20 mouse cellular contexts compared by ENCODE assay signal in the genomic region with DNA sequence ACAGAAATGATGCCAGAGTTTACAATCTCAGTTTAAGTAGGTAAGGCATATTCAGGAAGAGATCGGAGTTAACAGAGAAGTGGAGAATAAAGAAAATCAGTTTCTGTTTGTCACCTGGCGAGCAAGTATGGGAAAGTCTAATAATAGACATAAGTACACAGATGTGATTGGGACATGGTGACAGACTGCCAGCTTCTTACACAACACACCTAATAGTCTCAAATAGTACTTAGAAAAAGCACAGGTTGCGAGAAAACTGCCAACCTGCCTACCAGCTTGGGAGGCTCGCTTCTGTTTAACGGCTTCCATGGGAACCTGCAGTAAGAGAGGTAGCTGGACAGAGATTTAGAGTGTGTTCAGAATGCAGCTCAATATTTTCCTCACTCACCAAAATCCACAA.
A peak's percentile ranks its signal among the peaks of the same experiment; 100 is the strongest.
DNase-seq lines count a peak whose midpoint lies in the region; ATAC-seq lines count a peak whose summit lies in the region.
"Had no signal": no experiment of that assay in that cellular context is flagged by ENCODE, and none has a peak within 500 bp of the region (broad histone marks: within the 10 kb centered on the region; RNA-seq: fewer than 3 reads in every experiment).

No protein-coding gene starts in this region.

- no peak for ATAC-seq in heart, embryonic 15.5 days (replicated peaks; ENCODE audit: insufficient number of reproducible peaks, insufficient read depth, low FRiP score, low read depth)
- ATAC-seq: CD4-positive, CD25-positive, alpha-beta regulatory T cell, adult 4 months; forebrain, embryonic 13.5 days; Patski had no signal

- no peak overlapping the region for H3K4me2 ChIP-seq in heart, embryonic 15.5 days
- H3K4me2 ChIP-seq: forebrain, embryonic 13.5 days; hindbrain, embryonic 14.5 days; liver, embryonic 15.5 days had no signal

- 0 out of 2 replicates have a peak overlapping the region, but pooled peaks have one; percentile 13 for H3K27ac ChIP-seq in heart, embryonic 15.5 days
- H3K27ac ChIP-seq in heart, embryonic 10.5 days: no peak overlapping the region
- H3K27ac ChIP-seq: forebrain, embryonic 13.5 days; hindbrain, embryonic 14.5 days; liver, embryonic 15.5 days had no signal

- no peaks in the 10 kb centered on the region for H3K9me3 ChIP-seq in heart, embryonic 15.5 days (replicated peaks)
- H3K9me3 ChIP-seq in heart, embryonic 10.5 days: no peaks in the 10 kb centered on the region
- H3K9me3 ChIP-seq: forebrain, embryonic 13.5 days; liver, embryonic 15.5 days had no signal

- H3K4me1 ChIP-seq in heart, embryonic 15.5 days (replicated peaks): peaks cover 36% of the 10 kb centered on the region
- H3K4me1 ChIP-seq in heart, embryonic 10.5 days: peaks cover 37% of the 10 kb centered on the region
- H3K4me1 ChIP-seq: forebrain, embryonic 13.5 days; liver, embryonic 15.5 days had no signal

- H3K27me3 ChIP-seq in heart, embryonic 15.5 days: no peaks in the 10 kb centered on the region
- no peaks in the 10 kb centered on the region for H3K27me3 ChIP-seq in heart, embryonic 10.5 days (ENCODE audit: insufficient read depth, poor library complexity, severe bottlenecking)
- H3K27me3 ChIP-seq: forebrain, embryonic 13.5 days; liver, embryonic 15.5 days; Patski had no signal

- no peak overlapping the region for H3K9ac ChIP-seq in heart, embryonic 15.5 days
- H3K9ac ChIP-seq: forebrain, embryonic 13.5 days; hindbrain, embryonic 14.5 days; liver, embryonic 15.5 days had no signal

- no peaks in the 10 kb centered on the region for H3K36me3 ChIP-seq in heart, embryonic 15.5 days
- H3K36me3 ChIP-seq in heart, embryonic 10.5 days: 0 out of 2 replicates have a peak, but pooled peaks cover 2% of the 10 kb centered on the region
- H3K36me3 ChIP-seq: liver, embryonic 15.5 days had no signal

- peak; percentile 56 for DNase-seq in adrenal gland, postnatal 10 days
- no peak for DNase-seq in adrenal gland, adult 18-20 months (ENCODE audit: low spot score in 2 of 2)
- DNase-seq in heart, embryonic 10.5 days (ENCODE audit: low spot score): no peak
- peak; percentile 69 for DNase-seq in adipocyte (ENCODE audit: low spot score)
- DNase-seq in lung, postnatal 10 days: peak; percentile 45
- no peak for DNase-seq in cerebellum, adult 8-10 months
- no peak for DNase-seq in kidney, postnatal 25 days
- DNase-seq: cerebellum, adult 9-11 months; gastrocnemius, postnatal 25 days; kidney, adult 9 months; kidney, postnatal 4 days; right cerebral cortex, postnatal 14 days; spleen, adult 18-20 months; thymus, postnatal 36 days had no signal

- no peak overlapping the region for H3K4me3 ChIP-seq in heart, embryonic 15.5 days
- H3K4me3 ChIP-seq in heart, embryonic 10.5 days: no peak overlapping the region
- H3K4me3 ChIP-seq: forebrain, embryonic 13.5 days; liver, embryonic 15.5 days had no signal

- WGBS in heart, embryonic 15.5 days: 64% methylated on average over 5 of the region's 5 CpGs
- 67% methylated on average over 5 of the region's 5 CpGs for WGBS in heart, embryonic 10.5 days

Comparison
In these comparisons a context has a peak if more than half of its experiments do, and no peak if none do; other contexts are left out.
1. DNase-seq: peak in adrenal gland, postnatal 10 days (single experiment), adipocyte (single experiment) and lung, postnatal 10 days (single experiment); none in adrenal gland, adult 18-20 months (0 of 2), heart, embryonic 10.5 days (single experiment), cerebellum, adult 8-10 months (single experiment) and kidney, postnatal 25 days (0 of 2).